Mouse (Mus musculus) bone marrow macrophage, adult 2 months (primary cell): ENCODE data around the gene Casp8. TPM values are rescaled to one million over a fixed set of nuclear protein-coding genes. Genes with fewer than 3 reads are reported as not detected.
A peak's percentile ranks its signal among the peaks of the same experiment; 100 is the strongest.
"Not testable (repeated sequence)": the region's sequence is repeated elsewhere in the genome, so short reads cannot be mapped to it uniquely, and the experiment has no call there.

Experiments
- H3K27ac ChIP-seq: 2 replicates; pipeline ENCODE4 v1.5.1; 2012; ENCODE audit warnings: low read depth, low read length; ENCODE audit not compliant: insufficient read depth
- H3K4me1 ChIP-seq: 2 replicates; pipeline ENCODE4 v1.6.1; 2012; ENCODE audit warnings: low read length; ENCODE audit not compliant: control insufficient read depth, insufficient read depth
- H3K4me3 ChIP-seq: 2 replicates; pipeline ENCODE4 v1.5.1; 2012; ENCODE audit warnings: mild to moderate bottlenecking, low read length, moderate library complexity; ENCODE audit not compliant: insufficient read depth
- CTCF ChIP-seq: IDR thresholded peaks from 2 replicates; pipeline ENCODE4 v1.5.1; 2012; ENCODE audit warnings: low read depth, mild to moderate bottlenecking, low read length, moderate library complexity
- POLR2A ChIP-seq: IDR thresholded peaks from 2 replicates; pipeline ENCODE4 v1.6.1; 2012; ENCODE audit warnings: mild to moderate bottlenecking, low read depth, low read length, borderline replicate concordance
- polyA plus RNA-seq: library from polyadenylated mRNA; stranded (reverse); fragments of >200 nt; gene quantifications from 2 replicates; pipeline ENCODE4 v1.2.4, GENCODE M21; 2012; ENCODE audit not compliant: missing spikeins, insufficient read depth, insufficient read length

Gene Casp8
- 97.4 and 98.2 TPM in 2 replicates for polyA plus RNA-seq

- peak within 1 kb of the TSS; percentile 90 for H3K27ac ChIP-seq
- H3K4me3 ChIP-seq = peak within 1 kb of the TSS; percentile 85
- TF ChIP-seq POLR2A = no peak
- no peak for TF ChIP-seq CTCF
- H3K4me1 ChIP-seq = peaks cover 9% of the 10 kb centered on the region
These were observed at the start of gene Casp8 for GRCm38 (mm10) chr1:58795291-58796058. TSS of gene Casp8 (plus strand) at chr1:58795374.

GRCm38 (mm10) chr1:58746880-58747279 is 48.3 kb upstream of the Casp8 start:
- H3K4me1 ChIP-seq = peaks cover 34% of the 10 kb centered on the region
- no peak overlapping the region for H3K27ac ChIP-seq
- H3K4me3 ChIP-seq = no peak overlapping the region
- TF ChIP-seq CTCF (no peak), POLR2A (no peak)

- Histone ChIP-seq H3K4me3 (no peak overlapping the region), H3K4me1 (peaks cover 22% of the 10 kb centered on the region), H3K27ac (no peak overlapping the region)
- TF ChIP-seq POLR2A = no peak
- no peak for TF ChIP-seq CTCF
These were observed 35.7 kb upstream of the Casp8 start for GRCm38 (mm10) chr1:58759451-58759850.

- H3K4me1 ChIP-seq = peaks cover 22% of the 10 kb centered on the region
- H3K4me3 ChIP-seq = no peak overlapping the region
- no peak for TF ChIP-seq POLR2A
- TF ChIP-seq CTCF = no peak
- H3K27ac ChIP-seq = peak overlapping the region; percentile 87
These were observed 34.6 kb upstream of the Casp8 start for GRCm38 (mm10) chr1:58760581-58760980.

- not testable (repeated sequence) for H3K4me3 ChIP-seq
- peak overlapping the region; percentile 87 for H3K27ac ChIP-seq
- TF ChIP-seq CTCF = peak; percentile 30; the same call in 1 of the 2 replicates
- H3K4me1 ChIP-seq = peaks cover 22% of the 10 kb centered on the region
These were observed 33.5 kb upstream of the Casp8 start for GRCm38 (mm10) chr1:58761391-58762275.

GRCm38 (mm10) chr1:58762576-58762975 is 32.6 kb upstream of the Casp8 start:
- Histone ChIP-seq H3K27ac (0 out of 2 replicates have a peak overlapping the region, but pooled peaks have one; percentile 87), H3K4me3 (no peak overlapping the region)
- TF ChIP-seq POLR2A (no peak), CTCF (no peak)

GRCm38 (mm10) chr1:58766446-58766845 is 28.7 kb upstream of the Casp8 start:
- H3K4me3 ChIP-seq, H3K27ac ChIP-seq: not testable (repeated sequence)
- peaks cover 16% of the 10 kb centered on the region for H3K4me1 ChIP-seq

More at GRCm38 (mm10) chr1:58762576-58762975, 32.6 kb upstream of the Casp8 start:
- peaks cover 22% of the 10 kb centered on the region for H3K4me1 ChIP-seq

- Histone ChIP-seq H3K4me1 (peaks cover 9% of the 10 kb centered on the region), H3K4me3 (no peak overlapping the region), H3K27ac (no peak overlapping the region)
- TF ChIP-seq CTCF (no peak), POLR2A (no peak)
These were observed 26.0 kb upstream of the Casp8 start for GRCm38 (mm10) chr1:58769136-58769535.

GRCm38 (mm10) chr1:58769701-58770100 is 25.5 kb upstream of the Casp8 start:
- H3K27ac ChIP-seq = no peak overlapping the region
- no peak overlapping the region for H3K4me3 ChIP-seq
- TF ChIP-seq CTCF (no peak), POLR2A (no peak)
- peaks cover 15% of the 10 kb centered on the region for H3K4me1 ChIP-seq
